Mouse (Mus musculus): ENCODE results near the gene Nrg3.

DNA sequence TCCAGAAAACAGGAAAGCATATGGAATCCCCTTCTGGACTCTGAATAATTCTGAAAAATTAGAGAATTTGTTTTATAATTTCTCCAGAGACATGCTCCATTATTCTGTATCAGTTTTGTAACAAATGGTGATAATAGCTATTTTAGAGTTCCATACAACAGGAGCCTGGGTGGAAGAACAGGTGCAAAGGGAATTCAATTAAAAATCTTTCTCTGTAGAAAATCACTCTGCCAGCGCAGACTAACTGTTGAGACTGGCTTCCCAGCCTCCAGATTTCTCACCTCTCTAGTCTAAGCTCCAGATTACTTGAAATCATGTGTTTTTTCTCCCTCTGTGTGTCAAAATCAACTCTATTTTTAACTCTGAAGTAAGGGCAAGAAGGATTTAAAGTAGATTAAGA lies 625.8 kb downstream of the Nrg3 start:
- no peak for TF ChIP-seq TAL1 (IDR thresholded peaks at IDR 0.05; ENCODE audit: low read length)
- no peak for TF ChIP-seq GATA1 (IDR thresholded peaks at IDR 0.05; ENCODE audit: low read length)

All from erythroblast, embryonic 14.5 days (primary cell).